Mouse (Mus musculus) heart, postnatal 14 days (tissue): ENCODE measurements around the gene Psme3. TPM values are rescaled to one million over a fixed set of nuclear protein-coding genes. Genes with fewer than 3 reads are reported as not detected.
A peak's percentile ranks its signal among the peaks of the same experiment; 100 is the strongest.

Experiments used
- DNase-seq, 2 experiments: peaks; one replicate each; pipeline ENCODE4 v3.0.0; 2021 to 2022
- intact Hi-C: fragments of 180-260 bp; cut with DNase I; formaldehyde crosslinking; loops from one replicate; pipeline ENCODE4 v1.15.1; 2025
- microRNA-seq, 2 experiments: library from miRNA; unstranded; fragments of <30 nt; microRNA quantifications; one replicate each; pipeline ENCODE4 v1.2.0; 2021 to 2022
- total RNA-seq, 2 experiments: library from RNA; stranded (reverse); gene quantifications; 2 replicates each; pipeline ENCODE4 v1.2.3; 2021

Psme3 gene
- total RNA-seq, 2 experiments from 2014 or later = 80.9 to 96.0 TPM

DNA sequence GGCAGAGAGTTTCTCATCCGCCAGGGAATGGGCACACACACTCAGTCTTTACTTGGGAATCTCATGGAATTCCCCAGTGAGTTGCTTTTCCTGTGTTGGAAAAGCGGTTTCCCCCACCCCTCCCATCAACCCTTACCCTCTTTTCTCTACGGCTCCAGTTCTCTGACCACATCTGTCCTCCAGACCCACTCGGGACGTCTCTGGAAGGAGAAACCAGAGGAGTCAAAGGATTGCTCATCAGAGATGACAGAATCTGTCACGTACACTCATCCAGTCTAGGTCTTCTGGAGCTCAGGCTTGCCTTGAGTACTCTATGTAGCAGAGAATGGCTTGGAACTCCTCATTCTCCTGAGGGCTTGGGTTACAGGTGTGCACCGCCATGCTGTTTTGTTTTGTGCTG lies 32.8 kb downstream of the Psme3 start:
- DNase-seq = no peak
- intact Hi-C loops = no loop called here

- no peak for DNase-seq
- intact Hi-C loops = no loop called here
Observed at GRCm38 (mm10) chr11:101349216-101349615, 33.2 kb downstream of the Psme3 start.

GRCm38 (mm10) chr11:101351100-101351720 lies 35.2 kb downstream of the Psme3 start:
- DNase-seq = no peak
- intact Hi-C loops = no loop called here

GRCm38 (mm10) chr11:101351721-101352111 lies 35.7 kb downstream of the Psme3 start:
- intact Hi-C loops = no loop called here
- DNase-seq = no peak

GRCm38 (mm10) chr11:101353436-101353835 lies 37.4 kb downstream of the Psme3 start:
- intact Hi-C loops = no loop called here

DNA sequence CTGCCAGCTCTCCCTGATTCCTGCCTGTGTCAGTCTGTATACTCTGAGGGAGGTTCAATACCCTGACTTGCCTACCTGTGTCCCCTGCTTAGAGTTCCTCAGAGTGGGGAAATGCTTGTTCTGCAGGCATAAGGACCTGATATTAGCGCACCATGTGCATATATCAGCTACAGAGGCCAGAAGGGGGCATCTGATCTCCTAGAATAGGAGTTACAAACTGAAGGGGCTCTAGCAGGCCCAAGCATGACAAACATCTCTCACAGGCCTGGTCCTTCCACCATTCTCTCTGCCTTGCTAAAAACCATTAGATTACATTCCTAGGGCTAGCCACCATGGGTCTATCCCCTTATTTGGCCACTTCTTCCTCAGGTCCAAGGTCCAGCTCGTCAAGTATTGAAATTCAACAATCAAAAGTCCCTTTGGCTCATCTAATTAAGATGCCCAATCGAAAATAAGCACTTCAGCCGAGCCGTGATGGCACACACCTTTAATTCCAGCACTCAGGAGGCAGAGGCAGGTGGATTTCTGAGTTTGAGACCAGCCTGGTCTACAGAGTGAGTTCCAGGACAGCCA lies 38.5 kb downstream of the Psme3 start:
- intact Hi-C loops = loop anchor here (2.0 kb wide), 1 partner anchor 40 kb away; no protein-coding TSS in a partner anchor
- DNase-seq = no peak

More at GRCm38 (mm10) chr11:101353436-101353835, 37.4 kb downstream of the Psme3 start:
- no peak for DNase-seq

DNA sequence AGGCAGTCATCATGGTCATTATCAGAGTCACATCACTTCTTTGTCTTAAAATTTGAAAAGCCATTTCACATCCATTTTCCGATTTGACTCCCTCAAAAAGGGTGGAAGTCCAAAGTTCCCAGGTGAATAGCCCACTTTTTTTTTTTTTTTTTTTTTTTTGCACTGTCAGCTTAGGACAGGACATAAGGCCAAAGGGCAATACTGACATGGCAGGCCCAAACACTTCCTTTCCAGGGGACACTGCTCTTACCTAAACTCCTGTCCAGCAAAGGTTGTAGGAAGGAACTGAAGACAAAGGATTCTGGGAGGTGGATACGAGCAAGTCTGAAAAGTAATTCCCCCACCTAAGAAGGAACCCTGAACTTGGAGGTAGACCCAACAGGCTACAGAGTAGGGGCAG lies 39.9 kb downstream of the Psme3 start:
- intact Hi-C loops = loop anchor here (2.0 kb wide), 1 partner anchor 39 kb away; no protein-coding TSS in a partner anchor
- no peak for DNase-seq

DNA sequence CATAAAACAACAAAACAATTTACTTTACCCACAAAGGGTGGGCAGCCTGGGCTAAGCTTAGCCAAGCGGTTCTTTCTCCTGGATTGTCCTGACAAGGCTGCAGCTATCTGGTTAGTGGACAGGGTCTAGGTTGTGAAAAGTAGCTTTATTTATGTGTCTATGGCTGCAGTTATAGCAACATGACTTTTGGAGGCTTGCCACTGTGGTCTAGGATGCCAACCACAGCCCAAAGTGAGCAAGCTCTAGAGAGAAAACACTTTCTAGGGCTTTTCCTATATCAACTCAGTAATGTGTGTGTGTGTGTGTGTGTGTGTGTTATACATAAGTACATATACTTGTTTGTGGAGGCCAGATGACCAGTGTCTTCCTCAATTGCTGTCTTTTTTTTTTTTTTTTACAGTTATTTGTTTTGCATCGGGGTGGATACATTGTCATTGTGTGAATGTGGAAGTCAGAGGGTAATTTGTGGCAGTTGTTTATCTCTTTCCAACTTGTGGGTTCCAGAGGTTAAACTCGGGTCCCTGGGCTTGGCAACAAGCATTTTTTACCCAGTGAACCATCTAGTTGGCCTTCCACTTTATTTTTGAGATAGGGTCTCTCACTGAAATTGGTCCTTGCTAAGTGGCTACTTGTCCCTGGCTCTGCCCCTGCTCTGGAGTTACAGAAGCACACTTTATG lies 41.6 kb downstream of the Psme3 start:
- intact Hi-C loops = no loop called here
- peak in 1 of 2 experiments; percentile 45 for DNase-seq

GRCm38 (mm10) chr11:101359776-101360175 lies 43.8 kb downstream of the Psme3 start:
- peak in 1 of 2 experiments; percentile 9 for DNase-seq
- intact Hi-C loops = loop anchor here (5.0 kb wide), 1 partner anchor 32 kb away; the partner anchor contains the start of gene Aoc2

- intact Hi-C loops = loop anchor here (5.0 kb wide), 1 partner anchor 33 kb away; the partner anchor contains the start of gene Aoc2
- peak in 1 of 2 experiments; percentile 27 for DNase-seq
Observed at GRCm38 (mm10) chr11:101360651-101361113, 44.7 kb downstream of the Psme3 start.

- no peak for DNase-seq
- intact Hi-C loops = loop anchor here (5.0 kb wide), 1 partner anchor 37 kb away; the partner anchor contains the start of gene Aoc2
Observed at GRCm38 (mm10) chr11:101364531-101364931, 48.5 kb downstream of the Psme3 start.

- intact Hi-C loops = no loop called here
- no peak for DNase-seq
Observed at GRCm38 (mm10) chr11:101367326-101367935, 51.4 kb downstream of the Psme3 start, which contains the start of gene G6pc. G6pc (plus strand) TSS chr11:101367561.

DNA sequence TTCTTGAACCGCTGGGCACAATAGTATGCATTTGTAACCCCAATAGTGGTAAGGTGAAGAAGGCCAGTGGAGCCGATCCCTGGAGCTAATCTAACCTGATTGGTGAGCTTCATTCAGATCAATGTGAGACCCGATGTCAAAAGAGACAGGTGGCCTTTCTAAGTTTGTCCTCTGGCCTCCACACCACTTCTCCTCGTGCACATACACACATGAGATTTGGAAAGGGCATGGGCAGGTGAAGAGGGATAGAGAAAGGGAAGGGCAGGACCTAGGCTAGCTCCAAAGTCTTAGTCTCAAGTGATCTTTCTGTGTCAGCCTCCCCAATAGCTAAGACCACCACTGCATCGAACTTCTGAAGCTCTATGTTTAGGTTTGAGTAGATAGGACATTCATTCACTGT lies 54.1 kb downstream of the Psme3 start:
- intact Hi-C loops = no loop called here

More for the DNA sequence above, 54.1 kb downstream of the Psme3 start:
- DNase-seq = no peak

Small RNAs within 50 kb of the gene (microRNA-seq; reads per million reads assigned to microRNA genes)
- 0 reads per million in 2 experiments for gene Gm25593

Other genes starting within 250 kb of the Psme3 start
- gene Naglu, start 246.2 kb upstream of the Psme3 start, total RNA-seq = 10 to 100 TPM in 1 of 2 experiments, 1 to 10 TPM in 1; 7.2 to 10.1 TPM
- gene Hsd17b1, start 237.8 kb upstream of the Psme3 start, total RNA-seq = under 1 TPM; 0.32 to 0.41 TPM
- gene Coasy, start 233.6 kb upstream of the Psme3 start, total RNA-seq = 10 to 100 TPM; 16.8 to 21.4 TPM
- gene Mlx, start 228.9 kb upstream of the Psme3 start, total RNA-seq = 10 to 100 TPM; 17.4 to 17.6 TPM
- gene Psmc3ip, start 220.8 kb upstream of the Psme3 start, total RNA-seq = 1 to 10 TPM; 2.0 to 2.2 TPM
- gene Retreg3, start 196.3 kb upstream of the Psme3 start, total RNA-seq = 10 to 100 TPM; 37.7 to 40.0 TPM
- 10 to 100 TPM; 20.9 to 25.8 TPM for gene Tubg1, start 196.3 kb upstream of the Psme3 start, total RNA-seq
- gene Tubg2, start 160.3 kb upstream of the Psme3 start, total RNA-seq = 1 to 10 TPM; 2.2 to 2.9 TPM
- 1 to 10 TPM; 1.4 to 2.1 TPM for gene Cntnap1, start 145.7 kb upstream of the Psme3 start, total RNA-seq
- gene Plekhh3, start 144.9 kb upstream of the Psme3 start, total RNA-seq = 10 to 100 TPM; 26.6 to 26.9 TPM
- not detected for gene Ccr10, start 140.8 kb upstream of the Psme3 start, total RNA-seq
- 10 to 100 TPM; 24.0 to 27.5 TPM for gene Ezh1, start 89.8 kb upstream of the Psme3 start, total RNA-seq
- gene Ramp2, start 70.2 kb upstream of the Psme3 start, total RNA-seq = 100 to 1,000 TPM; 149 to 167 TPM
- gene Vps25, start 62.5 kb upstream of the Psme3 start, total RNA-seq = 10 to 100 TPM; 76.4 to 81.0 TPM
- gene Wnk4, start 55.6 kb upstream of the Psme3 start, total RNA-seq = 10 to 100 TPM in 1 of 2 experiments, 1 to 10 TPM in 1; 7.0 to 11.7 TPM
- under 1 TPM; 0.24 to 0.39 TPM for gene Cntd1, start 37.2 kb upstream of the Psme3 start, total RNA-seq
- 10 to 100 TPM; 84.0 to 89.7 TPM for gene Coa3, start 37.1 kb upstream of the Psme3 start, total RNA-seq
- gene Becn1, start 13.9 kb upstream of the Psme3 start, total RNA-seq = 10 to 100 TPM; 90.0 to 96.3 TPM
- gene Aoc2, start 8.8 kb downstream of the Psme3 start, total RNA-seq = 1 to 10 TPM; 3.1 to 3.2 TPM
- 10 to 100 TPM; 36.9 to 42.0 TPM for gene Aoc3, start 14.4 kb downstream of the Psme3 start, total RNA-seq
- not detected for gene G6pc, start 51.3 kb downstream of the Psme3 start, total RNA-seq
- gene Aarsd1, start 101.4 kb downstream of the Psme3 start, total RNA-seq = 10 to 100 TPM; 14.2 to 21.3 TPM
- 10 to 100 TPM in 1 of 2 experiments, 1 to 10 TPM in 1; 3.2 to 11.2 TPM for gene Gm27029, start 108.6 kb downstream of the Psme3 start, total RNA-seq
- 10 to 100 TPM; 10.8 to 11.1 TPM for gene Rundc1, start 108.9 kb downstream of the Psme3 start, total RNA-seq
- gene Ptges3l, start 109.1 kb downstream of the Psme3 start, total RNA-seq = 10 to 100 TPM; 60.2 to 61.2 TPM
- gene Rpl27, start 126.1 kb downstream of the Psme3 start, total RNA-seq = 10 to 100 TPM; 49.7 to 52.9 TPM
- 10 to 100 TPM; 12.2 TPM for gene Ifi35, start 132.2 kb downstream of the Psme3 start, total RNA-seq
- gene Rnd2, start 148.8 kb downstream of the Psme3 start, total RNA-seq = 1 to 10 TPM; 5.9 to 6.7 TPM
- gene Vat1, start 150.0 kb downstream of the Psme3 start, total RNA-seq = 10 to 100 TPM; 31.8 to 33.0 TPM
- 1 to 10 TPM; 1.2 to 1.7 TPM for gene Brca1, start 235.7 kb downstream of the Psme3 start, total RNA-seq
- gene Nbr1, start 235.9 kb downstream of the Psme3 start, total RNA-seq = 100 to 1,000 TPM in 1 of 2 experiments, 10 to 100 TPM in 1; 98.4 to 103 TPM